Mouse (Mus musculus): ENCODE results near the gene Fam43b. TPM values are rescaled to one million over a fixed set of nuclear protein-coding genes. Genes with fewer than 3 reads are reported as not detected.

Fam43b gene
- polyA plus RNA-seq, 1 experiment = not detected

DNA sequence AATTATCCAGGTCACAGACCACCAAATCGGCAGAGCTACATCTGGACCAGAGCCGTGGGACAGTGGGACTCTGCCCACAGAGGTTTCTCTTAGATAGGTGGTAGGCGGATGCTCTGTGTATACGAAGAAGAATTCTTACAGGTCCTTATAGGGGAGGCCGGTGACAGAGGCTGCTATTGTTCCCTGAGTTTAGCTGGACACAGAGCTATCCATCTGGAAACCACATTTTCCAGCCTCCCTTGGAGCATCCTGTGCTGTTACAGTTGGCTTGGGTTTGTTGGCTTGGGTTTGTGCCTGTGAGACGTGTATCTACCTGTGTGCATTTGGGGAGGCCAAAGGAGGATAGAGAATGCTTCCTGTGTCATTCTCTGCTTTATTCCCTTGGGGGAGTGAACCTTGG, 43.6 kb downstream of the Fam43b start:
- Histone ChIP-seq H3ac (ENCODE audit: control insufficient read depth, insufficient read length, low read depth) (no peak overlapping the region), H3K36me3 (ENCODE audit: control insufficient read depth, insufficient read depth) (no peaks in the 10 kb centered on the region)
- TF ChIP-seq CTCF (IDR thresholded peaks at IDR 0.05; ENCODE audit: control insufficient read depth, insufficient read depth, insufficient read length) (no peak), MAX (IDR thresholded peaks at IDR 0.05) (no peak), FOSL1 (IDR thresholded peaks at IDR 0.05; ENCODE audit: insufficient read depth, low read length, poor library complexity, severe bottlenecking) (no peak), CEBPB (IDR thresholded peaks at IDR 0.05; ENCODE audit: low read depth) (no peak), MYOG (IDR thresholded peaks at IDR 0.05; ENCODE audit: control insufficient read depth, extremely low read depth, insufficient read length) (no peak), MYOD1 (IDR thresholded peaks at IDR 0.05; ENCODE audit: control insufficient read depth, insufficient read length, low read depth) (no peak), USF1 (IDR thresholded peaks at IDR 0.05; ENCODE audit: low read depth) (no peak)

DNA sequence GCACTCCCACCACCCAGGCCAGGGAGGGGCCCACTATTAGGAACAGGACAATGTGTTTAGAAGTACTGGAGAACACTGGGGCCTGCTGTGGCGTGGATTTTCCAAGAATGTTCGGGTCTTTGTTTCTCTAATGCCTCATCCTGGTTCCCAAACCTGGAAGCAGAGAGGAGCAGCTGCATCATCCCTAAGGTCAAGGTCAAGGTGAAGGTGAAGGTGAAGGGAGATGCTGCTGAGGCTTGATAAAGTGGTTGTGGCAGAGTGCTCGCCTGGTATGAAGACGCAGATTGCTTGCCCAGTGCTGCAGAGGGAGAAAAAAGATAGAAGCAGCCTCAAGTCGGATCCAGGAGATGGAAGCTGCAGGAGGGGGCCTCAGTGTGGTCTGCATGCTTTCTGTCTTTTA, 44.5 kb downstream of the Fam43b start:
- no peak for TF ChIP-seq MAX (IDR thresholded peaks at IDR 0.05)
- no peak for TF ChIP-seq CEBPB (IDR thresholded peaks at IDR 0.05; ENCODE audit: low read depth)
- no peak for TF ChIP-seq FOSL1 (IDR thresholded peaks at IDR 0.05; ENCODE audit: insufficient read depth, low read length, poor library complexity, severe bottlenecking)
- TF ChIP-seq MYOG (IDR thresholded peaks at IDR 0.05; ENCODE audit: control insufficient read depth, extremely low read depth, insufficient read length) = no peak
- TF ChIP-seq MYOD1 (IDR thresholded peaks at IDR 0.05; ENCODE audit: control insufficient read depth, insufficient read length, low read depth) = no peak
- no peak for TF ChIP-seq CTCF (IDR thresholded peaks at IDR 0.05; ENCODE audit: control insufficient read depth, insufficient read depth, insufficient read length)
- no peak for TF ChIP-seq USF1 (IDR thresholded peaks at IDR 0.05; ENCODE audit: low read depth)
- Histone ChIP-seq H3K27me3 (ENCODE audit: control insufficient read depth, insufficient read depth, insufficient read length) (no peaks in the 10 kb centered on the region), H3K4me3 (ENCODE audit: insufficient read depth, poor library complexity, severe bottlenecking) (no peak overlapping the region), H3K79me2 (ENCODE audit: control insufficient read depth, insufficient read depth) (no peaks in the 10 kb centered on the region), H3ac (ENCODE audit: control insufficient read depth, insufficient read length, low read depth) (no peak overlapping the region), H3K79me3 (ENCODE audit: low read depth) (no peaks in the 10 kb centered on the region), H3K36me3 (ENCODE audit: control insufficient read depth, insufficient read depth) (no peaks in the 10 kb centered on the region)

More for the DNA sequence above, 43.6 kb downstream of the Fam43b start:
- H3K4me3 ChIP-seq (ENCODE audit: insufficient read depth, poor library complexity, severe bottlenecking) = no peak overlapping the region
- H3K27me3 ChIP-seq (ENCODE audit: control insufficient read depth, insufficient read depth, insufficient read length) = no peaks in the 10 kb centered on the region
- no peaks in the 10 kb centered on the region for H3K79me2 ChIP-seq (ENCODE audit: control insufficient read depth, insufficient read depth)
- no peaks in the 10 kb centered on the region for H3K79me3 ChIP-seq (ENCODE audit: low read depth)

- H3K79me3 ChIP-seq (ENCODE audit: low read depth) = no peaks in the 10 kb centered on the region
- H3K4me3 ChIP-seq (ENCODE audit: insufficient read depth, poor library complexity, severe bottlenecking) = no peak overlapping the region
- H3K36me3 ChIP-seq (ENCODE audit: control insufficient read depth, insufficient read depth) = no peaks in the 10 kb centered on the region
- no peak overlapping the region for H3ac ChIP-seq (ENCODE audit: control insufficient read depth, insufficient read length, low read depth)
- no peaks in the 10 kb centered on the region for H3K79me2 ChIP-seq (ENCODE audit: control insufficient read depth, insufficient read depth)
- no peak for TF ChIP-seq CEBPB (IDR thresholded peaks at IDR 0.05; ENCODE audit: low read depth)
- TF ChIP-seq MYOG (IDR thresholded peaks at IDR 0.05; ENCODE audit: control insufficient read depth, extremely low read depth, insufficient read length) = no peak
- TF ChIP-seq FOSL1 (IDR thresholded peaks at IDR 0.05; ENCODE audit: insufficient read depth, low read length, poor library complexity, severe bottlenecking) = no peak
- TF ChIP-seq MYOD1 (IDR thresholded peaks at IDR 0.05; ENCODE audit: control insufficient read depth, insufficient read length, low read depth) = no peak
- no peak for TF ChIP-seq CTCF (IDR thresholded peaks at IDR 0.05; ENCODE audit: control insufficient read depth, insufficient read depth, insufficient read length)
- no peak for TF ChIP-seq USF1 (IDR thresholded peaks at IDR 0.05; ENCODE audit: low read depth)
- TF ChIP-seq MAX (IDR thresholded peaks at IDR 0.05) = no peak
- H3K27me3 ChIP-seq (ENCODE audit: control insufficient read depth, insufficient read depth, insufficient read length) = no peaks in the 10 kb centered on the region
Measured at GRCm38 (mm10) chr4:138348716-138349115, 47.6 kb downstream of the Fam43b start.

DNA sequence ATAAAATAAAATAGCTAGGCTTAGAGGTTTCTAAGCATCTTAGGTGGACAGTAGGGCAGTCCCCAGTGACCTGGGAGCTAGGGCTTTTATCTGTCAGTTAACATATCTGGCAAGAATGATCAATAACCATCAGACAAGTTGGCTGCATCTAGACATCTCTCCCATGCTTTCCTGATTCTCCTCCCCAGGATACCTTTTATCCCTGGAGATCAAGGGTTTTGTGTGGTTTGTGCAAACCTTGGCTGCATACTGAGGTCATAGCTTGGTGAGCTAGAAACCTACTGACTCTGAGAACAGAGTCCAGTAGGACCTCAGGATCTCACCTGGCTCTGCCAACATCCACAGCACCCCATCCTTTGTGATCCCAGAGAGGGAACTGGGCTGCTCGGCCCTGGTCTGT, 49.0 kb downstream of the Fam43b start:
- Histone ChIP-seq H3K4me3 (ENCODE audit: insufficient read depth, poor library complexity, severe bottlenecking) (no peak overlapping the region), H3ac (ENCODE audit: control insufficient read depth, insufficient read length, low read depth) (no peak overlapping the region), H3K79me3 (ENCODE audit: low read depth) (no peaks in the 10 kb centered on the region), H3K27me3 (ENCODE audit: control insufficient read depth, insufficient read depth, insufficient read length) (no peaks in the 10 kb centered on the region), H3K36me3 (ENCODE audit: control insufficient read depth, insufficient read depth) (no peaks in the 10 kb centered on the region), H3K79me2 (ENCODE audit: control insufficient read depth, insufficient read depth) (no peaks in the 10 kb centered on the region)
- TF ChIP-seq FOSL1 (IDR thresholded peaks at IDR 0.05; ENCODE audit: insufficient read depth, low read length, poor library complexity, severe bottlenecking) (no peak), MYOG (IDR thresholded peaks at IDR 0.05; ENCODE audit: control insufficient read depth, extremely low read depth, insufficient read length) (no peak), MAX (IDR thresholded peaks at IDR 0.05) (no peak), CEBPB (IDR thresholded peaks at IDR 0.05; ENCODE audit: low read depth) (no peak), CTCF (IDR thresholded peaks at IDR 0.05; ENCODE audit: control insufficient read depth, insufficient read depth, insufficient read length) (no peak), USF1 (IDR thresholded peaks at IDR 0.05; ENCODE audit: low read depth) (no peak), MYOD1 (IDR thresholded peaks at IDR 0.05; ENCODE audit: control insufficient read depth, insufficient read length, low read depth) (no peak)

DNA sequence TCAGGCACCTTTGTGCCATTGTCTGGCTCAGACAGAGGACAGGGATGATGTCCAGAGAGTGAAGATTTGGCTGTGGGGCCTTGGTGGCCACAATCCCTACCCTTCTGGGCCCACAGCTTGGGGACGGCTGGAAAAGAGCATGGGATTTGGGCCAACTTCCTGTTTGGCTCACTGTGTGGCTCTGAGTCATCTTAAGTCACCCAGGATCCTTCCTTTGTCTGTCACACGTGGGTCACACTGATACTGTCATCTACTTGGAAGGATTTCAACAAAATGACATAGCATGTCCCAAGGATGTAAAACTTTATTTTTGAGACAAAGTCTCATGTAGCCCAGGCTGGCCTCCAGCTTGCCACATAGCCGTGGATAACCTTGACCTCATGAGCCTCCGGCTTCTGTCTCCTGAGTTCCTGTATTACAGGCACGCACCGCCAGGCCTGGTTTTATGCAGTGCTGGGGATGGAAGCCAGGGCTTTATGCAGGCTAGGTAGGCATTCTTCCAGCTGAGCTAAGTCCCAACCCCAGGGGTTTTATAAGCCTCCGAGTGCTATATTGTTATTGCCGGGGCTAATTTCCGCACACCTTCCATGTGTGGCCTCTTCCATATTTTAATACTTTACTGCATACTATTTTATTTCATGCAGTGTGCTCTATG, 51.3 kb downstream of the Fam43b start:
- Histone ChIP-seq H3K79me2 (ENCODE audit: control insufficient read depth, insufficient read depth) (no peaks in the 10 kb centered on the region), H3K79me3 (ENCODE audit: low read depth) (no peaks in the 10 kb centered on the region), H3K27me3 (ENCODE audit: control insufficient read depth, insufficient read depth, insufficient read length) (no peaks in the 10 kb centered on the region), H3ac (ENCODE audit: control insufficient read depth, insufficient read length, low read depth) (no peak overlapping the region), H3K4me3 (ENCODE audit: insufficient read depth, poor library complexity, severe bottlenecking) (no peak overlapping the region), H3K36me3 (ENCODE audit: control insufficient read depth, insufficient read depth) (no peaks in the 10 kb centered on the region)
- TF ChIP-seq USF1 (IDR thresholded peaks at IDR 0.05; ENCODE audit: low read depth) (peak; percentile 54), CTCF (IDR thresholded peaks at IDR 0.05; ENCODE audit: control insufficient read depth, insufficient read depth, insufficient read length) (no peak), FOSL1 (IDR thresholded peaks at IDR 0.05; ENCODE audit: insufficient read depth, low read length, poor library complexity, severe bottlenecking) (peak; percentile 23), MAX (IDR thresholded peaks at IDR 0.05) (peak; percentile 77)

Other genes with a start within 250 kb of the Fam43b start
- gene Hp1bp3, start 180.2 kb downstream of the Fam43b start, polyA plus RNA-seq (2012; fragmentation: generic; extraction: Trizol) = 54.3 TPM
- gene Sh2d5, start 146.1 kb downstream of the Fam43b start, polyA plus RNA-seq (2012; fragmentation: generic; extraction: Trizol) = 0.15 TPM
- gene Kif17, start 146.1 kb downstream of the Fam43b start, polyA plus RNA-seq (2012; fragmentation: generic; extraction: Trizol) = 0.02 TPM
- 204 TPM for gene Ddost, start 91.8 kb downstream of the Fam43b start, polyA plus RNA-seq (2012; fragmentation: generic; extraction: Trizol)
- 9.7 TPM for gene Pink1, start 70.2 kb downstream of the Fam43b start, polyA plus RNA-seq (2012; fragmentation: generic; extraction: Trizol)
- gene Cda, start 28.5 kb downstream of the Fam43b start, polyA plus RNA-seq (2012; fragmentation: generic; extraction: Trizol) = 8.7 TPM
- 26.5 TPM for gene Mul1, start 38.1 kb upstream of the Fam43b start, polyA plus RNA-seq (2012; fragmentation: generic; extraction: Trizol)
- gene Camk2n1, start 57.8 kb upstream of the Fam43b start, polyA plus RNA-seq (2012; fragmentation: generic; extraction: Trizol) = 0.48 TPM
- not detected for gene Vwa5b1, start 239.4 kb upstream of the Fam43b start, polyA plus RNA-seq (2012; fragmentation: generic; extraction: Trizol)

All from C2C12 (cell line).